Mouse (Mus musculus) cerebellum, postnatal 14 days (tissue): ENCODE measurements around the gene Ap3m1.
A peak's percentile ranks its signal among the peaks of the same experiment; 100 is the strongest.

Experiments
- DNase-seq, 2 experiments: peaks; one replicate each; pipeline ENCODE4 v3.0.0; 2021; ENCODE audit warnings: mixed read lengths in 2 of 2

Gene Ap3m1

GRCm38 (mm10) chr14:21065490-21066162 lies 13.3 kb upstream of the Ap3m1 start:
- DNase-seq: no peak

- no peak for DNase-seq
Measured at GRCm38 (mm10) chr14:21064321-21064720, 12.0 kb upstream of the Ap3m1 start.

DNA sequence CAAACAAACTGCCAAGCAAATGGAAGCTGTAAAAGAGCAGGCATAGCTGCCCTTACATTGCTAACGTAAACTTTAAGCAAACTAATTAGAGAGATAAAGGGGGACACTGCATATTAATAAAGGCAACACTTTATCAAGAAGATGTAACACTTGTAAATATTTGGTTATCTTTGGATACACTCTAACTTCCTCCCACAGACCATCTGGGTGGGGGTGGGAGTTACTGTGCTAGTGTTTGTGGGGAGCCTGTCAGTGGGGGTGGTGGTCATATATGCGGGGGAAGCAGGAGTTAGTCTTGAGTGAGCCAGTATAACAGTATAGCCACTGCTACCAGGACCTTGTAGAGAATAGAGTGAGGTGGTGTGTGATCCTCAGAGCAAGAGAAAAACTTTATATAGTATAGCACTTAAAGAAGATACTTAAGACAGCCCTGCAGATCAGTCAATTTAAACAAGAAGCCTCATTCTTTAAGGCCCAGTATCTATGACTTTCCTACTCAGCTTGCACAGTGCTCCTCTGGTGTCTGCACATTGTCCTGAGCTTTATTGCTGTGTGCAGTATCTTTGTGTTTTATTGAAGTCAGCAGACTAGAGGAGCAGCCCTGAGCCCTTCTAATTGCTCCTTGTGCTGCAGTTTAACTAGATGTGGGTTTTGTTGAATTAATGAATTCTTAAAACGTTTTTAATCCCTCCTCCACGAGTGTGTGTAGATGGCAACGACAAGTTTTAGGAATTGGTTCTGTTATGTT lies 10.6 kb upstream of the Ap3m1 start:
- DNase-seq: no peak

GRCm38 (mm10) chr14:21058972-21059371 lies 6.7 kb upstream of the Ap3m1 start:
- no peak for DNase-seq

DNA sequence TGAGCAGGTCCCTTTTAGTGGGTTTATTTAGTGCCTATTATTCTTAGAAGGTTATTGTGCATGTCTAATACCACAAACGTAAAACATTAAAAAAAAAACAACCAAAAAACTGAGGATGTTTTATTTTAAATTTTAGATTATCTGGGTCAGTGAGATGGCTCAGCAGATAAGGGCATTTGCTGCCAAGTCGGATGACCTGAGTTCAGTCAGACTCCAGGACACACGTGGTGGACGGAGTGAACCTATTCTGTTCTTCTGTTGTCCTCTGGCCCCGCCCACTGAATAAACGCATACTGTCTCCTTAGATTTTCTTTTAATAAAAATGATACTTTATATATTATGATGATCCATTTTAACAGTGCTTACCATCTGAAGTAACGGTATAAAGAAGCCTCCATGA lies 1.3 kb upstream of the Ap3m1 start:
- peak in 1 of 2 experiments; percentile 21 for DNase-seq

DNA sequence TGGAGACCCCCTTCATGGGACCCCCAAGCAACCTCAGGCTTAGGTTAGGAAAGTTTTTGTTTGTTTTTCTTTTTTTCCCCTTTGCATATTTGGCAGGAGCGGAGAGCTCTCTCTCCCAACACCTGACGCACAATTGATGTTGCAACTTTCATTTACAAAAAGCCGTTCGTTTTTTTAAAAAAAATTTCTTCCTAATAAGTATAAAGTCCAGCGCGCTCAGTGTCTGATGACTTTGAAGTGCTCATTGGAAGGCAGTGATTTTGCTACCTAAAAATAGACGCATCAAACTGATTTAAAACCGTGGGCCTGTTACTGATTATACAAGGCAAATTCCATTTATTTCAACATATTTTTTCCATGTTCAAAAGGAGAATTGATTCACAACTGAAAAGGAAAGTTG lies 843 bp upstream of the Ap3m1 start:
- no peak for DNase-seq

DNA sequence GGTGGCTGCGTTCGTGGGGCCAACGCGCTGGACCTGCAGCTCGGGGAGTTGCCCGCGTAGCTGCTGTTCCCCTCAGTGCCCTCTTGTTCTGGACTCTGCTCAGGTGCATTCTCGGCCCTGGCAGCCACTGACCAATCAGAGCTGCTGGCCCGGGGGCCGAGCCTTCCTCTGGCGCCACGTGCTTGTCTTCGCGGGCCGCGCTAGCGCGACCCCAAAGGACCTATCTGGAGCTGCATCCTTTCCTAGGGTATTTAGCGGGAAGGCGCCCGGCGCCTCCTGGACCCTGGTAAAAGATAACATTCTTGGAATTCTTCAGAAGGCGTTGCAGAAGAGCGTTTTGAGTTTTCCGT lies 448 bp upstream of the Ap3m1 start:
- DNase-seq: peak; percentile 85 to 86

GRCm38 (mm10) chr14:21051380-21052111 lies 762 bp downstream of the Ap3m1 start:
- DNase-seq: no peak

DNA sequence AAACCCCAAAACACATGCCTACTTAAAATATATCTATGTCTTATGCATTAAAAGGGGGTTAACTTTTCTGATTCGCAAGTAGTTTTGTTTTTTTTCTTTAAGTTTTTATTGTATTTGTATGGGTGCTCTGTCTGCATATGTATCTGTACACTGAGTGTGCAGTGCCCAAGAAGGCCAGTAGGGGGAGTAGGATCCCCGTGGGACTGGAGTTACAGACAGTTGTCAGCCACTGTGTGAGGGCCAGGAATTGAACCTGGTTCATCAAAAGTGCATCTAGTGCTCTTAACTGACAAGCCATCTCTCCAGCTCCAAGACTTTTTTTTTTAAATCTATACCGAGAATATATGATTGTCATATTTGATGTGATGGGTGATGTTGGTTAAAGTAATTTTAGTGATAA lies 1.6 kb downstream of the Ap3m1 start:
- DNase-seq: peak; percentile 28 to 76

DNA sequence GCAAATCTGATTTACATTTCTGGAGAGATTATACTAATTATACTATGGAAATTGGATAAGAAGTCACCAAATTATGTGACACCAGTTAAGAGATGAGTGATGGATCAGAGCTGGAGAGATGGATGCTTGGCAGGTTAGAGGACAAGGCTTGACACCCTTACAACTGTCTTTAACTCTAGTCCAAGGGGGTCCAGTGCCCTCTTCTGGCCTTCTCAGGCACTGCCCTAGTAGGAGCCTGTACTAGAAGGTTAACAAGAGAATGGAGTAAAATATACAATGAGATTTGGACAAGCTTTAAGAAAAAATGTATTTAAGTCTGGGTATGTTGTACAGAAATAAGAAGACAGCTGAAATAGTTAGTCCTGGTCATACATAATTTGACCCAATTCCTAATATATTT lies 3.4 kb downstream of the Ap3m1 start:
- peak; percentile 43 to 61 for DNase-seq

DNA sequence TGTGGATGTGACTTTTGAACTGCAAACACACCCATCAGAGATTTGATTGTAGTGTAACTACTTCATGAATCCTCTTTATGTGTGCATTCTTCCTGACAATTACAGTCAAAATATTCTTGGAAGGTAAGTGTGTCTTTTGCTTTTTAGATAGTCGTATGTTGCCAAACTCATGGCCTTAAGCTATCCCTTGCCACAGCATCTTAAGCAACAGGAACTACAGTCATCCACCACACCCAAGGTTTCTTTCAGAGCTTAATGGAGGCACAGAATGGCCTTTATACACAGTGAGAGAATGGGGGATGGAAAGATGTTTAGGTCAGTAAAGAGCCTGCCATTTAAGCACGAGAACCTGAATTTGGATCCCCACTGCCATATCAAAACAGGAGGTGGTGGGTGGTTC lies 4.5 kb downstream of the Ap3m1 start:
- no peak for DNase-seq

GRCm38 (mm10) chr14:21039623-21040022 lies 12.7 kb downstream of the Ap3m1 start:
- DNase-seq: no peak

- no peak for DNase-seq
Measured at GRCm38 (mm10) chr14:21039077-21039476, 13.2 kb downstream of the Ap3m1 start.

DNA sequence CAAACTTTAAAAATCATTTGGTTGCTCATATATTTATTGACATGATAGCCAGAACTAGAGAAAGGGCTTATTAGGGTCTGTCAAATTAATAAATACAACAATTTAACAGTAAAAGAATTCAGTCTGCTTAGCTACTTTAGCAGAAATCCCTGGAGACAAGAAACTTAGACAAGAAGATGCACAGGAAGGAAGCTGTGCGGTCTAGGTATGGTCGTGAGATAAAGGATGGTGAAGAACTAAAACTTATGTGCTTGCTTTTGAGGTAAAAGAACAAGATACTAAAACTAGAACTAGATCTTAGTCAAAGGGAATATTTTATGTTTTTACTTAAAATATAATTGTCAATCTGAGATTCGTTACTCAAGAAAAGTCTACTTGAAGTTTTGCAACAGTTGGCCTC lies 17.5 kb downstream of the Ap3m1 start:
- DNase-seq: no peak

DNA sequence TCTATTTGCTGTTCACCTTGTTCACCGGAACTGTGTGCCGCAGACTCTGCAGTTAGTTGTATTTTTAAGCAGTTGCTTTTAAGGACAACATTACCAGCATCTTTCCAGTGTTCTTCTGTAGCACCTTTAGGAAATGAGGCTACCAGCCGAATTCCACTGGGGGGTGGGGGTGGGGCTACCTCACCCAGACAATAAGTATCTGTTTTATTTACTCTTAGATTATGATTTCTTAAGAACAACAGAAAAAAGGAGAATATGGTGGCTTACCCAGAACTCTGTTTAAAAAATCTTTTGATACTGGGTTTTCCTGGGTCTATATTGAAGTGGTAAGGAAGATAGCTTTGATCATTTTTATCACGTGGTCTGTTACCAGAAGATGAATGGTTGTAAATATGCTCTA lies 18.0 kb downstream of the Ap3m1 start:
- DNase-seq: no peak

- no peak for DNase-seq
Measured at GRCm38 (mm10) chr14:21031783-21032511, 20.4 kb downstream of the Ap3m1 start.

- no peak for DNase-seq
Measured at GRCm38 (mm10) chr14:21029025-21029659, 23.2 kb downstream of the Ap3m1 start.

- no peak for DNase-seq
Measured at GRCm38 (mm10) chr14:21027542-21027941, 24.8 kb downstream of the Ap3m1 start.

- no peak for DNase-seq
Measured at GRCm38 (mm10) chr14:21020435-21020834, 31.9 kb downstream of the Ap3m1 start.

DNA sequence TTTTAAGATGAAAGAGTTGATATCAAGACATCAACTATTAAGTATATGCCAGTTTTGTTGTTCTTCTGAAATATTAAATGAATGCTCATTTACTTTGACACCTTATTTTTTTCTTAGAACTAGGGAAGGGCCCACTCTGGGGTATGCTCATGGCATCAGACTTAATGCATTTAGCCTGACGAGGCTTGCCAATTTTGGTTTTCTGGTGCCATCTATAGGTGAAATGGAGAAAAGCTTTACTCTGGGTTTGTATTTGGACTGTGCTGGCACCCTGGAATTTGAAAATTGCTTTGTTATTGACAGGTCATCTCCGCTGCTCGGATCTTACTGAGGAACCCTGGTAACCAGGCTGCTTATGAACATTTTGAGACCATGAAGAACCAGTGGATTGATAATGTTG lies 33.3 kb downstream of the Ap3m1 start:
- peak; percentile 37 to 67 for DNase-seq

DNA sequence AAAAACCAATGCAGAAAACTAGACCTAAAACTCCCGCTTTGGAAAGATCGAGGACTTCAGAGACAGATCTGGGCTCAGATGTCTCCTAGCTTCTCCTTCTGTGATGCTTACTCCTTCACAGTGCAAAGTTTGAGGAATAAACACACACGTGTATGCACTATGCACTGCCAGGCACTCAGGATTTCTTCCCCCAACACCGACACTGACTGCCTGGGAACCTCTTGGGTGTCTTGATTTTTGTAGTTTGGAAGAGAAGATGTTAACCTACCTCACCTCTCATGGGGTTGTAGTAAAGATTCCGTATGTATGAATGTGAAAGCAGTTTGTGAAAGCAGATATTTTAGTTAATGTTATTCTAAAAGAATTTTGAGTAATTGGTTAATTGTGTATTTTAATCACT lies 34.4 kb downstream of the Ap3m1 start:
- no peak for DNase-seq

DNA sequence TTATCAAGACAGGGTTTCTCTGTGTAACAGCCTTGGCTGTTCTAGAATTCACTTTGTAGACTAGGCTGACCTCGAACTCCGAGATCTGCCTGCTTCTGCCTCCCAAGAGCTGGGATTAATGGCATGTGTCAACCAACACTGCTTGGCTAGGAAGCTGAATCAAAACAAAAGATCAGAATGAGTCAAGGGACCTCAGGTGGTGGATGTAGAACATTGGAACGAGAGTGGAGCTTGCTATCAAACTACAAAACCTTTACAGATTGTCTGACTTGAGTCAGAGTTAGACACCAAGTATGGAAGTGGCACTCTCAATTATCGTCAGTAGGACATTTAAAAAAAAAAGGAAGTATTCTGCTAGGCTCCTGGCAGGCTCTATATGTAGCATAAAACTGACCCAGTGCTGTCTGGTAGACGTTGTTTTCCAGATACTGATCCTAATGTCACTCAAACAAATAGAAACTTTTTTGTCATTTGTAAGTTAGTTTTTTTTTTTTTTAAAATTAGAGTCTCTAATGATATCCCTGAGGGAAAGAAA lies 38.4 kb downstream of the Ap3m1 start:
- no peak for DNase-seq

- DNase-seq: no peak
Measured at GRCm38 (mm10) chr14:20999617-21000016, 52.7 kb downstream of the Ap3m1 start.
